Mouse (Mus musculus) heart, postnatal 4 days (tissue): ENCODE measurements around the gene Gtf3c3. TPM values are rescaled to one million over a fixed set of nuclear protein-coding genes. Genes with fewer than 3 reads are reported as not detected.

Experiments used
- total RNA-seq, 2 experiments: library from RNA; stranded (reverse); gene quantifications; 2 replicates each; pipeline ENCODE4 v1.2.3; 2021

Gtf3c3 gene
- total RNA-seq, 2 experiments from 2014 or later: 14.8 to 18.1 TPM

Other genes starting within 250 kb of the Gtf3c3 start
- gene Hecw2, start 243.8 kb downstream of the Gtf3c3 start, total RNA-seq: 10 to 100 TPM; 14.5 to 14.6 TPM
- gene Ccdc150, start 188.3 kb downstream of the Gtf3c3 start, total RNA-seq: under 1 TPM; 0.21 to 0.50 TPM
- 1 to 10 TPM; 5.2 to 6.1 TPM for gene Pgap1, start 118.7 kb upstream of the Gtf3c3 start, total RNA-seq